Mouse (Mus musculus) limb, embryonic 13.5 days (tissue): Measurements from ENCODE around the gene Rab42. TPM values are rescaled to one million over a fixed set of nuclear protein-coding genes. Genes with fewer than 3 reads are reported as not detected.

Experiments
- ATAC-seq: fragments of 200-750 bp; cut with Nextera tagmentation; 2 replicates; pipeline ENCODE4 v1.8.0; 2017; ENCODE audit warnings: low read depth, moderate number of reproducible peaks, moderate TSS enrichment; ENCODE audit not compliant: low FRiP score
- H3K27ac ChIP-seq: fragments of 300-500 bp; sonication (generic); 2 replicates; pipeline ENCODE4 v1.5.1; 2015; ENCODE audit warnings: inconsistent platforms, mild to moderate bottlenecking, moderate library complexity
- H3K27me3 ChIP-seq: fragments of 300-500 bp; sonication (generic); 2 replicates; pipeline ENCODE4 v1.6.1; 2015; ENCODE audit warnings: mild to moderate bottlenecking, inconsistent platforms
- H3K36me3 ChIP-seq: fragments of 300-500 bp; sonication (generic); 2 replicates; pipeline ENCODE4 v1.6.1; 2015; ENCODE audit warnings: inconsistent platforms, mild to moderate bottlenecking, moderate library complexity
- H3K4me1 ChIP-seq: fragments of 300-500 bp; sonication (generic); 2 replicates; pipeline ENCODE4 v1.6.1; 2015; ENCODE audit warnings: inconsistent platforms
- H3K4me2 ChIP-seq: fragments of 300-500 bp; sonication (generic); replicated peaks from 2 replicates; pipeline ENCODE4 v1.6.1; 2015; ENCODE audit warnings: inconsistent platforms, mild to moderate bottlenecking, moderate library complexity
- H3K4me3 ChIP-seq: fragments of 300-500 bp; sonication (generic); 2 replicates; pipeline ENCODE4 v1.5.1; 2015; ENCODE audit warnings: moderate library complexity, mild to moderate bottlenecking, inconsistent platforms
- H3K9ac ChIP-seq: fragments of 300-500 bp; sonication (generic); 2 replicates; pipeline ENCODE4 v1.6.1; 2015; ENCODE audit warnings: mild to moderate bottlenecking, inconsistent platforms
- H3K9me3 ChIP-seq: fragments of 300-500 bp; sonication (generic); 2 replicates; pipeline ENCODE4 v1.6.1; 2016; ENCODE audit warnings: inconsistent platforms
- WGBS: fragments of 180-500 bp; shearing (Covaris S2); methylation state at CpG from one replicate; pipeline ENCODE4 v1.1.7; 2015; 5-methylcytosine and 5-hydroxymethylcytosine counted together
- polyA plus RNA-seq: library from polyadenylated mRNA; unstranded; fragments of >200 nt; fragmentation: Nextera tagmentation; extraction: Ambion mirVana; gene quantifications from 2 replicates; pipeline ENCODE4 v1.2.1, GENCODE M21; 2015

Gene Rab42
- polyA plus RNA-seq, 1 experiment from 2014 or later: 1.7 TPM

DNA sequence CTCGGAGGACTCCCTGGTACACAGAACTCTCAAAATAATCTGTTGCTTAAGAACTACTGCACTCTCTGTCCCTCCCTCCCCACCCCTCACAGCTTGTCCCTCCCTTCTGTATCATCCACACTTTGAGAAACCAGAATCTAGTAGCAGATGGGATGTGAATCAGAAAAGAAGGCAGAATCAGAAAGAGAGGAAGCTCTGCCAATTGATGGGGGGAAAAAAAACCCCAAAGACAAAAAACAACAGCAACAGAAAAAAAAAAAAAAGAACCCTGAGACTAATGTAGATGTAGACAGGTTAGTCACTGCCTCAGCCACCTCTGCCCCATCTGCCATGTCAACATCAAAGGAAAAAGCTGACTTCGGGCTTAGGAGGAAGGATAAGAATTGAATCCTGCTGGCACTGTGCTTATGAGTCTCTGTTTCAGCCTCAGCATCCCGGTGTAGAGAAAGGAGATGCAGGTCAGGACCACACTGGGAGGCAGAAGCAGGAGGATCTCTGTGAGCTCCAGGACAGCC lies 36.3 kb downstream of the Rab42 start:
- no peak overlapping the region for H3K4me2 ChIP-seq
- H3K4me1 ChIP-seq: no peaks in the 10 kb centered on the region
- 77% methylated on average over 3 of the region's 3 CpGs for WGBS
- no peaks in the 10 kb centered on the region for H3K36me3 ChIP-seq
- no peaks in the 10 kb centered on the region for H3K9me3 ChIP-seq
- H3K4me3 ChIP-seq: no peak overlapping the region
- ATAC-seq: no peak
- H3K9ac ChIP-seq: no peak overlapping the region
- H3K27ac ChIP-seq: no peak overlapping the region
- no peaks in the 10 kb centered on the region for H3K27me3 ChIP-seq

DNA sequence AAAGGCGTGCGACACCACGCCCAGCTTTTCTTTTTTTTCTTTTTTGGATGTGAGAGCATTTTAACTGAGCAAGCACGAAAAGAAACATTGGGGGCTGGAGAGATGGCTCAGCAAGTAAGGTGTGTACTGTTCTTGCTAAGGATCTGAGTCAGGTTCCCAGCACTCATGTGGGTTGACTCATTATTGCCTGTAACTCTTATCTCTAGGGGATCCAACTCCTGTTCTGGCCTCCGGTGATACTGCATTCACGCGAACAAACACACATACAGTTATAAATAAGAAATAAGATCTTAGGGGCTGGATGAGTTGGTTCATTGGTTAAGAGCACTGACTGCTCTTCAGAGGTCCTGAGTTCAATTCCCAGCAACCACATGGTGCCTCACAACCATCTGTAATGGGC lies 39.9 kb downstream of the Rab42 start:
- no peak overlapping the region for H3K9ac ChIP-seq
- no peak overlapping the region for H3K27ac ChIP-seq
- H3K27me3 ChIP-seq: no peaks in the 10 kb centered on the region
- ATAC-seq: no peak
- no peak overlapping the region for H3K4me3 ChIP-seq
- no peaks in the 10 kb centered on the region for H3K36me3 ChIP-seq
- no peak overlapping the region for H3K4me2 ChIP-seq
- 96% methylated on average over 7 of the region's 7 CpGs for WGBS
- no peaks in the 10 kb centered on the region for H3K9me3 ChIP-seq
- H3K4me1 ChIP-seq: peaks cover 14% of the 10 kb centered on the region

DNA sequence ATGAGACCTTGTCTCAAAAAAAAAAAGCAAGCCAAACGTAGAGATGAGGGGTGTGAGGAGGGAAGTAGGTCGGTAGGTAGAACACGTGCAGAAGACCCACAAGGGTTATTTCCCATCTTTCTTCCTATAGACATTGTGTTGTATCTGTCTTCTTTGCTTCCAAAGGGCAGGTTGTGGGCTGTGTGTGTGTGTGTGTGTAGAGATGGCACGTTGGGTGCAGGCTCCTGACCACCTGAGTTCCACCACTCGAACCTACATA lies 40.9 kb downstream of the Rab42 start:
- Histone ChIP-seq H3K4me2 (peak overlapping the region; percentile 69), H3K27ac (no peak overlapping the region)

DNA sequence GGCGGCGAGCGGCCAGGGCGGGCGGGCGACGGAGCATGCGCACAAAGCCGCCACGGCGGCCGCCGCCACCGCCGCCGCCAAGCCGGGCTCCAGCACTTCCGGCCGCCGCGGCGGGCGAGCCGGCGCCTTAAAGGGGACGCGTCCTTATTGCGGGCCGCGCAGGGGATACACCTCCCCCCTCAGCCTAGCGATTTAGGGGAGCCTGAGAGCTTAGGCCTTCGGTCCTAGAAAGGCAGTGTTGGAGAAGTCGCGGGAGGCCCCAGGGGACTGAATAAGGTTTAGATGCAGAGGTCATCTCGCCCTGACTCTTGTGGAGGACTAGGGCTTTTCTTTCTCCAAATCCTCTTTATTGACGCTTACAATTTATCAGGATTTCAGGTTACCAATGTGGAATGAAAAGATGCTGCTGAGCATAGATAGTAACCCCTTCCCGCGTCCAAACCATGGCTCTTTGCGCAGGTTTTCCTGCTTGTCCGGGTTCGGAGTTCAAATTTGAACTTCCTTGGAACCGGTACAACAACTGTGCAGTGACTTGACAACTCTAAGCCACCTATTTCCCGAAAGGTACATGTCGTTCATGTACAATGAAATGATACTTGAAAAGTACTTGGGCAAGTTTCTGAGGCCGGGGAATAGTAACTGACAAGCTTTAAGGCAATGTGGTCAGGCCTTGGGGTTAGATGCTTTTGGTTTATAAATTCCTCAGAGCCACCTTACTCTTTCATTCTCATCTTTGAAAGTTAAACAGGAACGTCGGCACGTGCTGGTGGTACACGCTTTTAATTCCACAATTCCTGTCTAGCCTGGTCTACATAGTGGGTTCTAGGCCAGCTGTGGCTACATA lies 41.4 kb downstream of the Rab42 start, which contains the start of gene Gmeb1:
TSS of gene Gmeb1 (minus strand) at position 89 of the 844 bp plus-strand sequence.
- H3K9ac ChIP-seq: peak within 1 kb of the TSS; percentile 93
- ATAC-seq: peak; percentile 91
- no peaks in the 10 kb centered on the region for H3K9me3 ChIP-seq
- H3K4me3 ChIP-seq: peak within 1 kb of the TSS; percentile 77
- H3K4me1 ChIP-seq: peaks cover 14% of the 10 kb centered on the region
- 24% methylated on average over 28 of the region's 49 CpGs for WGBS
- peak within 1 kb of the TSS; percentile 95 for H3K27ac ChIP-seq
- H3K4me2 ChIP-seq: peak within 1 kb of the TSS; percentile 79
- 0 out of 2 replicates have a peak, but pooled peaks cover 3% of the 10 kb centered on the region for H3K36me3 ChIP-seq
- no peaks in the 10 kb centered on the region for H3K27me3 ChIP-seq

More for the DNA sequence above, 40.9 kb downstream of the Rab42 start:
- H3K4me1 ChIP-seq: peaks cover 14% of the 10 kb centered on the region
- H3K4me3 ChIP-seq: 0 out of 2 replicates have a peak overlapping the region, but pooled peaks have one; percentile 77
- no peaks in the 10 kb centered on the region for H3K27me3 ChIP-seq
- H3K9ac ChIP-seq: 0 out of 2 replicates have a peak overlapping the region, but pooled peaks have one; percentile 93
- 0 out of 2 replicates have a peak, but pooled peaks cover 3% of the 10 kb centered on the region for H3K36me3 ChIP-seq
- no peak for ATAC-seq
- WGBS: 79% methylated on average over 5 of the region's 5 CpGs
- no peaks in the 10 kb centered on the region for H3K9me3 ChIP-seq

DNA sequence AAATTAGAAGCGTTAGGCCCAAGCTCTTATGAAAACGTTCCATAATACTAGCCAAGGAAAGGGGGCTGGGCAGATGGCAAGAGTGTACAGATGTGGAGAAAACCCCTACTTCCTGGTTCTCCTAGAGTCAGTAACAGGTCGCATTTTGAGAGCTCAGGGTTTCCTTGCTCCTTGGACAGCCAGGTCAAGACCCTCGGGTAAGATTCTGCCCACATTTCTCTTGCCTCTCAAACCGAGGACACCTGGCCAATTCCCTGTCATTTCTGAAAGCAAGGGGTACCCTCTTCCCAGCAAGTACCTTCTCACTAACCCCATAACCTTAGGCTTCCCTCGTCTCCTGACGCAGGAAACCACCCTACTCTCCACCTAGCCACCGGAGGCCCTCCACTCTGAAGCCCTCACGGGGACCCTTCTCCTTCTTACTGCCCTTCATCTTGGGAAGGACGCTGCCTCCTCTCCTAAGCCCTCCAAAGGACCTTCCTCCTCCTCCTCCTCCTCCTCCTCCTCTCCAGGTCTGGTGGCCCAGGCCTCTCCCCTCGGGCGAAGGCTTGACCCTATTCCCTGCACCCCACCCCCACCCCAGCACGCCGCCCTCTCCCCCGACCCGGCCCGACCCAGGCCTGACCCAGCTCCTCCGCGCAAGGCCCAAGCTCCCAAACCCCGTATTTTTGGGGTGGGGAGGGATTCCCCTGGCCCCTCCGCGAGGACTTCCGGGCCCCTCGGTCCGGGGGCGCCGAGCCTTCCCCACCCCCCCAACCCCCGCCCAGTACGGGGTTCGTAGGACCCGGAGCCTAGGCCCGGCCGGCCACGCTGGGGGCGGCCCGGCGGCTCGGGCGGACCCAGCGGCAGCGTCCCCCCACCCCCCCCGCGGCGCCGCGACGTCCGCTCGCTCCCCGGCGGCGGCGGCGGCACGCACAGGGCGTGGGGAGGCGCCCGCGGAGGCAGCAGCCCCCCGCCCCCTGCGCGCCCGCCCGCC lies 42.5 kb downstream of the Rab42 start:
- peak overlapping the region; percentile 79 for H3K4me2 ChIP-seq
- H3K27me3 ChIP-seq: no peaks in the 10 kb centered on the region
- peak overlapping the region; percentile 95 for H3K27ac ChIP-seq
- ATAC-seq: peak; percentile 88
- H3K36me3 ChIP-seq: peaks cover 3% of the 10 kb centered on the region; the same call in 1 of the 2 replicates
- WGBS: 2% methylated on average over 37 of the region's 64 CpGs
- H3K4me3 ChIP-seq: peak overlapping the region; percentile 77
- H3K9me3 ChIP-seq: no peaks in the 10 kb centered on the region
- H3K4me1 ChIP-seq: peaks cover 14% of the 10 kb centered on the region
- peak overlapping the region; percentile 93 for H3K9ac ChIP-seq

DNA sequence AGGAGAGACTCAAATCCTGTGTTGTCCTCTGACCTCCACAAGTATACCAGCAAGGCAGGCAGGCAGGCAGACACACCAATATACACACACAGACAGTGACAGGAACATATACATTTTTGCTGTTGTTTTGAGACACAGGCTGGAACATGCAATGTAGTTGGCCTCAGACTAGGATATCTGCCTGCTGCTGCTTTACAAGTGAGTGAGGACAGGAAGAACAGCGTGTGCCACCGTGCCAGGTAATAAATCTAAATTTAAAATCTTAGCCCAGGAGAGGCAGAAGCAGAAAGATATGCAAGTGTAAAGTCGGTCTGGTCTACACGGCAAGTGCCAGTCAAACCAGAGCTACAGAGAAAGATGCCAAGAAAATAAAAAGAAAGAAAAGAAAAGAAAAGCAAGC lies 43.9 kb downstream of the Rab42 start:
- Histone ChIP-seq H3K4me3 (peak overlapping the region; percentile 77; the same call in 1 of the 2 replicates), H3K9me3 (no peaks in the 10 kb centered on the region), H3K27ac (no peak overlapping the region)

DNA sequence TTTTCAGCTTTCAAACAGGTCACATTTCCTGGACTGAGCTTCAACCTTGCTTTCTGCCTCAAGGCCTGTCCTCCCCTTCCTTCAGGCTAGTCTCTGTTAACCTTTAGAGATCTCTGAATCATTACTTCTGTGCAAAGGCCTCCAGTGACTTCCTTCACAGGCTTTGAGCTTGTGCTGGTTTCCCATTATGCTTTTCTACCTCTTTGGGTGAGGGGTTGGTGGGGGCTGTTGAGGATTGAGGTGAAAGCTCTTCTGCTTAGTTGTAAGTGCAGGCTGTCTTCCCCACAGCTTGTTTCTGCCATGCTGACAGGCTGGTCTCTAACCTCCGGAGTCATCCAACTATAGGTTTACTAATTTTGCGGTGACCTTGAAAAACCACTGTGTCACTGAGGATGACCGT lies 46.8 kb downstream of the Rab42 start:
- Histone ChIP-seq H3K27me3 (no peaks in the 10 kb centered on the region), H3K4me2 (no peak overlapping the region), H3K27ac (no peak overlapping the region), H3K9ac (no peak overlapping the region), H3K4me1 (peaks cover 14% of the 10 kb centered on the region), H3K36me3 (peaks cover 12% of the 10 kb centered on the region), H3K9me3 (no peaks in the 10 kb centered on the region), H3K4me3 (no peak overlapping the region)
- ATAC-seq: no peak
- 95% methylated on average over 3 of the region's 3 CpGs for WGBS

More for the DNA sequence above, 43.9 kb downstream of the Rab42 start:
- 74% methylated on average over 4 of the region's 4 CpGs for WGBS
- H3K4me1 ChIP-seq: peaks cover 14% of the 10 kb centered on the region
- no peaks in the 10 kb centered on the region for H3K27me3 ChIP-seq
- ATAC-seq: no peak
- H3K4me2 ChIP-seq: peak overlapping the region; percentile 79
- H3K36me3 ChIP-seq: peaks cover 3% of the 10 kb centered on the region; the same call in 1 of the 2 replicates
- H3K9ac ChIP-seq: 0 out of 2 replicates have a peak overlapping the region, but pooled peaks have one; percentile 93

DNA sequence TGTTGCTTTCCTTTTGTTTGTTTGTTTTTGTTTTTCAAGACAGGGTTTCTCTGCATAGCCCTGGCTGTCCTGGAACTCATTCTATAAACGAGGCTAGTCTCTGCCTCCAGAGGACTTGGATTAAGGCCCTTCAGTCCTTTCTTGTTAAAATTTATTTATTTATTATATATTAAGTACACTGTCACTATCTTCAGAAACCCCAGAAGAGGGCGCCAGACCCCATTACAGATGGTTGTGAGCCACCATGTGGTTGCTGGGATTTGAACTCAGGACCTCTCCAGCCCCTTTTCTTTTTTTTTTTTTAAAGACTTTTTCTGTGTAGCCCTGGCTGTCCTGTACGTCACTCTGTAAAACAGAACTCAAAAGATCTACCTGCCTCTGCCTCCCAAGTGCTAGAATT lies 48.2 kb downstream of the Rab42 start:
- peaks cover 10% of the 10 kb centered on the region for H3K4me1 ChIP-seq
- no peak overlapping the region for H3K27ac ChIP-seq
- H3K27me3 ChIP-seq: no peaks in the 10 kb centered on the region
- no peak overlapping the region for H3K9ac ChIP-seq
- ATAC-seq: no peak
- H3K9me3 ChIP-seq: no peaks in the 10 kb centered on the region
- WGBS: 76% methylated on average over 3 of the region's 3 CpGs
- H3K4me3 ChIP-seq: no peak overlapping the region
- H3K36me3 ChIP-seq: peaks cover 26% of the 10 kb centered on the region
- H3K4me2 ChIP-seq: no peak overlapping the region

DNA sequence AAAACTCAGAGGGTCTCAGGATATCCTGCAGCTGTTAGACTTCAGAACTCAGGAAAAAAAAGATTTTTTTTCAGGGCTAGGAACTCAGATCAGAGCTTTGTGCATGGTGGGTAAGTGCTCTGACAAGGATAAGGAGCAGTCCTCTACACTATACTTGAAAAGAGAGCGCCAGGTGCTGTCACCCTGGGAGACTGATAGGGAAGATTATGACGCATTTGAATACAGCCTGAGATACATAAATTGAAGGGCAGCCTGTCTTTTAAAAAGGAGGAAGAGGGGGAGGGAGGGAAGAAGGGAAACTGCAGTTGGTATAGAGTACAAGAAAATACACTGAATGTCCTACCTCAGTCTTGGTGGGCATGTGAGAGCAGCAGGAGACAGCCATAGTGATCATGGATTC lies 49.6 kb downstream of the Rab42 start:
- WGBS: 81% methylated on average over 2 of the region's 2 CpGs
- H3K36me3 ChIP-seq: peaks cover 38% of the 10 kb centered on the region
- H3K27me3 ChIP-seq: no peaks in the 10 kb centered on the region

DNA sequence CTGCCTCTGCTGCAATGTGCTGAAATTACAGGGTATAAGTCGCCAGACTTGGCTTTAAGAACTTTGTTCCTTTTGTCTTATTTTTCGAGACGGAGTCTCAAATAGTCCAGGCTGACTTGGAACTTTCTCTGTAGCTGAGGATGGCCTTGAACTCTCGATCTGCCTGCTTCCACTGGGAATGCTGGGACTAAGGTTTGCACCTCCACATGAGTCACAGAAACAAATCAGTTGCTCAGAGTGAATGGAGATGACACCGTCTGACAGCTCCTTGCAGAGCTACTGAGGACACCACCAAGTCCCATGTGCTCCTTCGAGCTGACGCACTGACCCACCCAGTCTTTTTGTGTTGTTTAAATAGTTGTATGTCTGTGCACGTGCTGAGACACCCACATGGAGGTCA lies 50.1 kb downstream of the Rab42 start:
- WGBS: 91% methylated on average over 8 of the region's 8 CpGs
- no peaks in the 10 kb centered on the region for H3K27me3 ChIP-seq
- H3K9me3 ChIP-seq: no peaks in the 10 kb centered on the region
- no peaks in the 10 kb centered on the region for H3K4me1 ChIP-seq
- no peak overlapping the region for H3K4me2 ChIP-seq
- ATAC-seq: no peak
- H3K9ac ChIP-seq: no peak overlapping the region
- no peak overlapping the region for H3K4me3 ChIP-seq
- no peak overlapping the region for H3K27ac ChIP-seq
- H3K36me3 ChIP-seq: peaks cover 43% of the 10 kb centered on the region

More for the DNA sequence above, 49.6 kb downstream of the Rab42 start:
- Histone ChIP-seq H3K9me3 (no peaks in the 10 kb centered on the region), H3K27ac (no peak overlapping the region), H3K4me3 (no peak overlapping the region), H3K4me1 (no peaks in the 10 kb centered on the region), H3K9ac (no peak overlapping the region), H3K4me2 (no peak overlapping the region)
- no peak for ATAC-seq
